Mouse (Mus musculus) lung, postnatal 0 days (tissue): Measurements from ENCODE around the gene Nfe2l2.

ENCODE experiments used
- CTCF ChIP-seq: IDR thresholded peaks from 2 replicates; pipeline ENCODE4 v1.5.1; 2016; ENCODE audit warnings: antibody characterized with exemption, mild to moderate bottlenecking
- EP300 ChIP-seq: IDR thresholded peaks from 2 replicates; pipeline ENCODE4 v1.6.1; 2016; ENCODE audit warnings: antibody characterized with exemption, mild to moderate bottlenecking, control low read depth

DNA sequence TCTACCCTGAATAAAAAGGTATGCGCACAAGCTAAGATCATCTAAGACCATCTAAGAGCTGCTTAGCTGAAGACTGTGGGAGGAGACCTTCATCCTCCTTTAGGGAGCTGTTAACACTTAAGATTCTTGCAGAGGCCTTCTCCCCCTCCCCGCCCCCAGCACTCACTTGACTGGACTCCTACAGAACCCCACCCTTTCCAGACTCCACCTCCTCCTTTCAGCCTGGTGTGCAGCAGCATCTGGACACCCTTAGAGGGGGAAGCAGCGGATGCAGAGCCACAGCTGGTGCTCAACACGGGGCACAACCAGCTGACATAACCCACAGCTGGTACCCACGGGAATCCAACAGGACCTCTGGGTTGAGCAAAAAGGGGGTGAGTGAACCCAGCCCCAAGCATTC lies 70.7 kb downstream of the Nfe2l2 start:
- TF ChIP-seq CTCF, result no peak
- no peak for TF ChIP-seq EP300
